Mouse (Mus musculus): ENCODE results near the gene Pcmt1. TPM values are rescaled to one million over a fixed set of nuclear protein-coding genes. Genes with fewer than 3 reads are reported as not detected.

Pcmt1 gene
- 100 to 1,000 TPM; 183 to 205 TPM for total RNA-seq (2021)
- long read RNA-seq, experiment 1, transcript Pcmt1-202 (8 exons, 2,491 nt): major isoform, 142 of 267 reads
- long read RNA-seq, experiment 1, transcript Pcmt1-208 (8 exons, 2,757 nt): minor isoform, 63 of 267 reads
- long read RNA-seq, experiment 1, transcript Pcmt1-210 (7 exons, 1,132 nt): minor isoform, 14 of 267 reads
- long read RNA-seq, experiment 1, partial matches to known transcripts: 12 of 267 reads
- long read RNA-seq, experiment 1, other reads (novel, unspliced or antisense): 36 of 267 reads
- long read RNA-seq, experiment 2, transcript Pcmt1-208 (8 exons, 2,757 nt): minor isoform, 44 of 167 reads
- long read RNA-seq, experiment 2, transcript Pcmt1-210 (7 exons, 1,132 nt): minor isoform, 10 of 167 reads
- long read RNA-seq, experiment 2, transcript Pcmt1-202 (8 exons, 2,491 nt): major isoform, 79 of 167 reads
- long read RNA-seq, experiment 2, partial matches to known transcripts: 3 of 167 reads
- long read RNA-seq, experiment 2, other reads (novel, unspliced or antisense): 30 of 167 reads

DNA sequence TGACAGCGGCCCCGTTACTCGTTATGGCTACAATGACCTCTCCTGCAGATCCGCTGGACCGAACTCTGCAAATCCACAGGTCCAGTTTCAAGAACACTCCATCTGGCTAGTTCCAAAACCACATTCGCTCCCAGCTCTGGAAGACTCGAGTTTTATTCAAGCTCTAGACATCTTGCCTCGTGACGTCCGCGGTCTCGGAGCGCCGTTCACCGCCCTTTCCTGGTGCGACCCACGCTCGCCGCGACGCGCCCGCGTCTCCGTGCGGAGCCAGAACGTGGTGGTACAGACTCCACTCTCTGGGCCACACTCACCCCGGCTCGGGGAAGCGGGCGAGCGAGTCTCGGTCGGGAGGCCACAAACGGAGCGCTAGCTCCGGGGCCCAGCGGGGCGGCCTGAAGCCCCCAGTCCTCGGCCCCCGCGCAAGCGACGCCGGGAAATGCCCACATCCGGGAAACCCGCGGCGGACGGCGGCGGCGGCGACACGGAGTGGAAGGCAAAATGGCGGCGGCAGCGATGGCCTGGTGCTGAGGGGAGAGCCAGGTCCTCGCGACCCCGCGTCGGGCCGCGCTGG is at the start of gene Pcmt1, which contains the start of gene Lats1:
Gene Pcmt1 (minus strand): TSS at position 406 of the 571 bp plus-strand sequence.
Gene Lats1 (plus strand): TSS at position 484 of the 571 bp plus-strand sequence.
- intact Hi-C loops (cut with DNase I): loop anchor here (1.0 kb wide), 1 partner anchor 18 kb away; no protein-coding TSS in a partner anchor
- Histone ChIP-seq H3K27ac (peak within 1 kb of the TSS; percentile 98), H3K4me3 (peak within 1 kb of the TSS; percentile 93)
- TF ChIP-seq CTCF (IDR thresholded peaks at IDR 0.05): no peak
- DNase-seq (ENCODE audit: extremely low spot score in 1 of 2, low spot score in 2 of 2): peak; percentile 88 to 92

DNA sequence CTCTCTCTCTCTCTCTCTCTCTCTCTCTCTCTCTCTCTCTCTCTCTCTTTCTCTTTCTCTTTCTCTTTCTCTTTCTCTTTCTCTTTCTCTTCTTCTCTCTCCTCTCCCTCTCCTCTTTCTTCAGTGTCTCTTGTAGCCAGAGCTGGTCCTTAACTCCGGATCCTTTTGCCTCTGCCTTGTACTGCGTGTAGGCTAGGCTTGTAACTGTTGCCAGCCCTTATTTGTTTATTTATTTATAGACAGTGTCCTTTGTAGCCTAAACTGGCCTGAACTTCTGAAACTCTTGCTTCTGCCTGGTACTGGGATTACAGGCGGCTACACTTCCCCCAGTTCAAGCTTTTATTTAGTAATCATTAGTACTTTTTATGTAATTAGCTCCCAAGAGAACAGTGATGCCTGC is 46.1 kb upstream of the Pcmt1 start:
- no peak for TF ChIP-seq CTCF (IDR thresholded peaks at IDR 0.05)
- no peak for DNase-seq (ENCODE audit: extremely low spot score in 1 of 2, low spot score in 2 of 2)
- no peak overlapping the region for H3K27ac ChIP-seq
- intact Hi-C loops (cut with DNase I): no loop called here
- no peak overlapping the region; the same call in 1 of the 2 replicates for H3K4me3 ChIP-seq

DNA sequence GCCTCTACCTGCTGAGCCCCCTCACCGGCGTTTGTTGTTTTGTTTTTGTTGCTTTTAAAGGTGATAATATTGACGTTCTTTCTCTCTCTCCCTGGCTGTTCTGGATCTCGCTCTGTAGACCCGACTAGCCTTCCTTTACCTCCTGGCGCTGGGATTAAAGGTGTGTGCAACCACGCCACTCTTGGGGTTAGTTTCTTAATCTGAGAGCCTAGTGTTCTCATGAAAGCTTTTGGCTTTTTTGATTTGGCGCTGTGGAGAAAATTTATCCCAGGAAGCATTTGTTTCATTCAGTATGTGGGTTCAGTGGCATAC is 45.5 kb upstream of the Pcmt1 start:
- H3K27ac ChIP-seq: no peak overlapping the region; the same call in 1 of the 2 replicates
- intact Hi-C loops (cut with DNase I): no loop called here
- no peak for DNase-seq (ENCODE audit: extremely low spot score in 1 of 2, low spot score in 2 of 2)
- H3K4me3 ChIP-seq: peak overlapping the region; percentile 86
- no peak for TF ChIP-seq CTCF (IDR thresholded peaks at IDR 0.05)

DNA sequence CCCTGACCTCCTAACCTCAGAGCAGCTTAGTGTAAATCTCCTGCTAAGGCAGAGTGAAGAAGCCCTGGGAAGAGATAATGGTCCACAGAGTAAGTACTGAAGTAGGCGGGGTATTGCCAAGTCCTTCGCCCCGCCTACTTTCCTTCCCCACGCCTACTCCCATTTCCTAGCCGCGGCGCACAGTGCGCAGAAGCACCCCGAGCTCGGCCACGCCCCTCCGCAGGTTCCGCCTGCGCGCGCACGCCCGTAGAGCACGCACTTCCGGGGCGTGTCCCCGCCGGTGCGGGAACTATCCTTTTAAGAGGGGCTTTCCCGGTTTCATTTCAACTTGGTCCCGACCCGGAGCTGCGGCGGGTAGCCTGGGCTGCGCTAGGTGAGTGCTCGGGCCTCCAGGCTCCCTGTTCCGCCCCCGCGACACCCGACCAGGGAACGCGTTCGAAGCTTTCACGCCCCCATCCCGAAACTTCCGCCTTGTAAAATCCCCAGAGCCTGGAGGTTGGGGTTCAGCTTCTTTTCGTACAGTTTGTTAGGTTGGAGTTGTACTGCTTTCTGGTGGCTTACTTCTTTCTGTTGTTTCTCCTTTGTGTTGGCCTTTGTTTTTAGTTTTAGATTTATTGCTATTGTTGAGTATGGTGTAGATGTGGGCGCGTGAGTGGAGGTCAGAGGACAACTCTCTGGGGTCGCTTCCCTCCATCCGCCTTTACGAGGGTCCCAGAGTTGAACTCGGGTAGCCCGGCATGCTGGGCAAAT is 45.0 kb upstream of the Pcmt1 start, which contains the start of gene Katna1:
Gene Katna1 (plus strand): TSS at position 250 of the 750 bp plus-strand sequence.
- intact Hi-C loops (cut with DNase I): no loop called here
- H3K4me3 ChIP-seq: peak within 1 kb of the TSS; percentile 86
- TF ChIP-seq CTCF (IDR thresholded peaks at IDR 0.05): no peak
- peak; percentile 90 to 91 for DNase-seq (ENCODE audit: extremely low spot score in 1 of 2, low spot score in 2 of 2)
- peak within 1 kb of the TSS; percentile 37; the same call in 1 of the 2 replicates for H3K27ac ChIP-seq

DNA sequence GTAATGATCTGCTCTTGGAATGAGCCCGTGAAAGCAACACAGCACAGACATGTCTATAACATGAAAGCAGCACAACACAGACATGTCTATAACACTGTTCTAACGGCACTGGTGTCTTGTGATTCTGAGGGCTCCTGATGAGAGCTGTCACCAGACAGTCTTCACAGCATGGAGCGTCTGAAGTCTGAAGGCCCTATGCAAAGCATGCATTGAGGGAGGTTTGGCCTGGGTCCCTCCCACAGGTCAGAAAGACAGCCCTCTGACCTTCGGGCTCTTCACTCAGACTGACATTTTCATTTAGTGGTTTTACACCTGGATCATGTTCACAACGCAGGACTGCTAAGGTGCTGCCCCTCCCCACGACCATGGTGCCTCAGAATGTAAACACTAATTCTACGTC is 34.1 kb upstream of the Pcmt1 start:
- no peak for DNase-seq (ENCODE audit: extremely low spot score in 1 of 2, low spot score in 2 of 2)
- Histone ChIP-seq H3K4me3 (no peak overlapping the region), H3K27ac (no peak overlapping the region)
- intact Hi-C loops (cut with DNase I): no loop called here
- TF ChIP-seq CTCF (IDR thresholded peaks at IDR 0.05): no peak

DNA sequence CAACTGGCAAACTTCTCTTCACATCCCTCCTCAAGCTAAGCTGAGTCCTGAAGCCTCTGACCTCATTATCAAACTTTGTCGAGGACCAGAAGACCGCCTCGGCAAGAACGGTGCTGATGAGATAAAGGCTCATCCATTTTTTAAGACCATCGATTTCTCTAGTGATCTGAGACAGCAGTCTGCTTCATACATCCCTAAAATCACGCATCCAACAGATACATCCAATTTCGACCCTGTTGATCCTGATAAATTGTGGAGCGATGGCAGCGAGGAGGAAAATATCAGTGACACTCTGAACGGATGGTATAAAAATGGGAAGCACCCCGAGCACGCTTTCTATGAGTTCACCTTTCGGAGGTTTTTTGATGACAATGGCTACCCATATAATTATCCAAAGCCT is 31.6 kb upstream of the Pcmt1 start:
- intact Hi-C loops (cut with DNase I): loop anchor here (5.0 kb wide), 1 partner anchor 55 kb away; no protein-coding TSS in a partner anchor
- TF ChIP-seq CTCF (IDR thresholded peaks at IDR 0.05): no peak
- H3K27ac ChIP-seq: no peak overlapping the region
- no peak overlapping the region for H3K4me3 ChIP-seq
- no peak for DNase-seq (ENCODE audit: extremely low spot score in 1 of 2, low spot score in 2 of 2)

DNA sequence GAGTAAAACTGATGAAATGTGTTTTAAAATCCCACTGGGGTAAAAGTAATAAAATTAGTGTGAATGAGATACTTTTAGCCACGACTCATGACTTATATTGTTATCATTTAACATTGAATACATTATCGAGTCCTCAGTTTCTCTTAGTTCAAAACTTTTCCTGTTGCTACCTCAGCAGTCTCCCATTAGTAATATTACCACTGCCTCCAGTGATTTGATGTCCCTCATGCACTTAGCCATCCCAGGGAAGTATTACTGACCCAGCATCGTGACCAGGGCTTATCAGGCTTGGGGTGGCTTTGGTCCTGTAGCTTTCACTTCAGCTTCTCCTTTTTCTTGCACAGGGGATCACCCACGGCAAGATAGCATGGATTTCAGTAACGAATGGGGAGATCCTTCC is 29.2 kb upstream of the Pcmt1 start:
- intact Hi-C loops (cut with DNase I): loop anchor here (5.0 kb wide), 1 partner anchor 57 kb away; no protein-coding TSS in a partner anchor
- H3K4me3 ChIP-seq: no peak overlapping the region
- H3K27ac ChIP-seq: no peak overlapping the region
- no peak for DNase-seq (ENCODE audit: extremely low spot score in 1 of 2, low spot score in 2 of 2)
- no peak for TF ChIP-seq CTCF (IDR thresholded peaks at IDR 0.05)

DNA sequence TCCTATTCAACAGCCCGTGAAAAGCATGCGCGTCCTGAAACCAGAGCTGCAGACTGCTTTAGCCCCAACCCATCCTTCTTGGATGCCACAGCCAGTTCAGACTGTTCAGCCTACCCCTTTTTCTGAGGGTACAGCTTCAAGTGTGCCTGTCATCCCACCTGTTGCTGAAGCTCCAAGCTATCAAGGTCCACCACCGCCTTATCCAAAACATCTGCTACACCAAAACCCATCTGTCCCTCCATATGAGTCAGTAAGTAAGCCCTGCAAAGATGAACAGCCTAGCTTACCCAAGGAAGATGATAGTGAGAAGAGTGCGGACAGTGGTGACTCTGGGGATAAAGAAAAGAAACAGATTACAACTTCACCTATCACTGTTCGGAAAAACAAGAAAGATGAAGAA is 21.6 kb upstream of the Pcmt1 start:
- DNase-seq (ENCODE audit: extremely low spot score in 1 of 2, low spot score in 2 of 2): no peak
- Histone ChIP-seq H3K4me3 (no peak overlapping the region), H3K27ac (no peak overlapping the region)
- TF ChIP-seq CTCF (IDR thresholded peaks at IDR 0.05): no peak
- intact Hi-C loops (cut with DNase I): no loop called here

DNA sequence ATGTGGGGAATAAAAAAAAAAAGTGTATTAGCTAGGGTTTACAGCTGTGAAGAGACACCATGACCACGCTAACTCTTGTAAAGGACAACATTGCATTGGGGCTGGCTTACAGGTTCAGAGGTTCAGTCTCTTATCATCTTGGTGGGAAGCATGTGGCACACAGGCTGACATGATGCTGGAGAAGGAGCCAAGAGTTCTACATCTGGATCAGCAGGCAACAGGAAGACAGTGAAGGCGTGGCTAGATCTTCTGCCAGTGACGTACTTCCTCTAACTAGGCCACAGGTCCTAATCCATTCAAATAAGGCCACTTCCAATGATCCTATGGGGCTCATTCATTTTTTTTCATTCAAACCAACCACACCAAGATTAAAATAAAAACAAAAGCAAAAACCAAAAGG is 19.2 kb upstream of the Pcmt1 start:
- intact Hi-C loops (cut with DNase I): no loop called here

DNA sequence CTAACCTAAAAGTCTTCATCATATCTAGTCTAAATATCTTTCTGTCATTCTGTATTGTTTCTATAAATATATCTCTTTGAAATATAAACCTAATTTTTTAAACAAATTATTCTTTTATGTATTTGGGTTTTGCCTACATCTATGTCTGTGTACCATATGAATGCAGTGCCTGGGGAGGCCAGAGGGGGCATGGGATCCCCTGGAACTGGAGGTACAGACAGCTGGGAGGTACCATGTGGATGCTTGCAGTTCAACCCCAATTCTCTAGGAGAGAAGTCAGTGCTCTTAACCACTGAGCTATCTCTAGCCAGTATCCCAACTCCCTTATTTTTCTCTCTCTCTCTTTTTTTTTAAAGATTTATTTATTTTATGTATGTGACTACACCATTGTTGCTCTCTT is 14.3 kb upstream of the Pcmt1 start:
- Histone ChIP-seq H3K4me3 (no peak overlapping the region), H3K27ac (no peak overlapping the region)
- intact Hi-C loops (cut with DNase I): no loop called here
- TF ChIP-seq CTCF (IDR thresholded peaks at IDR 0.05): no peak; the same call in none of the 2 replicates
- no peak for DNase-seq (ENCODE audit: extremely low spot score in 1 of 2, low spot score in 2 of 2)

More for the DNA sequence above, 19.2 kb upstream of the Pcmt1 start:
- TF ChIP-seq CTCF (IDR thresholded peaks at IDR 0.05): no peak
- no peak for DNase-seq (ENCODE audit: extremely low spot score in 1 of 2, low spot score in 2 of 2)
- no peak overlapping the region for H3K4me3 ChIP-seq
- H3K27ac ChIP-seq: no peak overlapping the region

DNA sequence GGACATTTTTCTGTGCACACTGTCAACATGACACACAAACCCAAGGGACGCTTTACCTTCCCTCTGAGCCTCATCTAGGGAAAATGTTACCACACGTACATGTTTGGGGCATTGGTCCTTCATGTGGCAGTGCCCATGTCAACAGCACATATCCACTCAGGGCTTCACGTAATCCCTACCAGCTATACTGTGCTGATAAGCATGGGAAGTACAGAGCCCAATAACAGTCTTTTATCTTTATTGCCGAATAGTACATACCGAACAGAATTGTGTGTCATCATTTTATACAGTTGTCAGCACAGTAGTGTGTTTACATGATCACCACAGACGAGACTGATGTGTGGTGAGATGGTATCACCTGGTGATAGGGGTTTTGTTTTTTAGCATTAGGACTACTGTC is 6.0 kb upstream of the Pcmt1 start:
- DNase-seq (ENCODE audit: extremely low spot score in 1 of 2, low spot score in 2 of 2): no peak
- no peak overlapping the region for H3K4me3 ChIP-seq
- intact Hi-C loops (cut with DNase I): no loop called here
- TF ChIP-seq CTCF (IDR thresholded peaks at IDR 0.05): no peak
- H3K27ac ChIP-seq: no peak overlapping the region
